Mouse (Mus musculus) lung, adult 18-20 months (tissue): ENCODE data around the gene Ap5z1.
A peak's percentile ranks its signal among the peaks of the same experiment; 100 is the strongest.

ENCODE experiments used
- DNase-seq, 2 experiments: peaks; one replicate each; pipeline ENCODE4 v3.0.0; 2022; ENCODE audit warnings: mixed read lengths in 2 of 2

Gene Ap5z1

DNA sequence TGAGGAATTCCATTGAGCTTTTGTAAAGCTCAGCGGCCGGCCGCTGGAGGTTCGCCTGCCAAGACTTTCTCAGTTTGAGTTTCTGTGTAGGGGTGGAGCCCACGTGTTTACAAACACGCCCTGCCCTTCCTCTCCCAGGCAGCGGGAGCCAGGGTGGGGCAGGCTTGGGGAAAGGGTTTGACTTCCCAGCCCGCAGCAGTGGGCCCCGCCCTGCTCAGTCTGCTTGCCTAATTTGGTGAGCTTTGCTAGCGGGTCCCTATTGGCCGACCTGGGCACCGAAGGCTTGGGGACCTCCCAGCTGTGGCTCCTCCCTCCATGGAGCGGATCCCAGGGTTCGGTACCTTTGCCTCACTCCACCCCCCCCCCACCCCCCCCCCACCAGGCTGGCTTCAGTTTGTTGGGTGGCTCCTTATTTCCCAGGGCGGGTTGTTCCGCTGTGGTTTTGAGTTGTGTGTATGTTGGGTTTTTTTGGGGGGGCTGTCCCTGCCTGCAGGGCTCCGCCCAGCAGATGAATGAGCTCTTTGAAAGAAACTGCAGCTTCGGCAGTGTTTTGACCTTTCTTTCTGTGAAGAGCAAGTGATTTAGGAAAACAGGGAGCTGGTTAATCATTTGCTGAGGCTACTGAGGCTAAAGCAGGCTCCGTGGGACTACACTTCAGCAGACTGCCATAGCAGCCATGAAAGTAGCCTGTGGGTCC lies 23.1 kb upstream of the Ap5z1 start:
- DNase-seq = peak; percentile 99 to 100

DNA sequence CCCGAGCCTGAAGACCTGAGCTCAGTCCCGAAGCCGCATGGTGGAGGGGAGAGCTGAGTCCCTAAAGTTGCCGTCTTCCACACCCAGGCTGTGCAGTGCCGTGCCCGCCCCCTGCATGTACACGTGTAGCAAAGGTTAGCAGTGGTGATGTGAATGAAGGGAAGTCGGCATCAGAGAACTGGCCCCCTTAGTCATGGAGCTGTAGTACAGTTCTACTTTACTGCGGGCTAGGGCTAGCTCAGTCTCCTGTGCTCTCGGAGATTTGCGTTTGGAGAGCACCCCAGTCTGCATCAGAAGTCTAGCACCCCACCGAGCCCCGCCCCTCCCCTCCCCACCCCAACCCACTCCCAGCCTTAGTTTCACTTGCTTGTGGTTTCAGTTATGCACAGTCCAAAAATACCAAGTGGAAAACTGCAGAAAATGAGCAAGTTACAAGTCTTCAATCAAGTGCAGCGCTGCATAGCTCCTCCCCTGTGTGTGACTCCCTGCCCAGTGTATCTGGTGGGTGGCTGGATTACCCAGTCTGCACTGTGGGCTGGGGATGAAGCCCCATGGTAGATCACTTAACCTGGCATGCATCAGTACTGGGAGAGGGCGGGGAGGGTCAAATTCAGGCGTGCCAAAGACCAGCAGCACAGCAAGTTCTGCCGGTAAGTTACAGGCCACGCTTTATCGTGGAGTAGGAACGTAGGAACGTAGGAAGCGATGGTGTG lies 22.3 kb upstream of the Ap5z1 start:
- no peak for DNase-seq

DNA sequence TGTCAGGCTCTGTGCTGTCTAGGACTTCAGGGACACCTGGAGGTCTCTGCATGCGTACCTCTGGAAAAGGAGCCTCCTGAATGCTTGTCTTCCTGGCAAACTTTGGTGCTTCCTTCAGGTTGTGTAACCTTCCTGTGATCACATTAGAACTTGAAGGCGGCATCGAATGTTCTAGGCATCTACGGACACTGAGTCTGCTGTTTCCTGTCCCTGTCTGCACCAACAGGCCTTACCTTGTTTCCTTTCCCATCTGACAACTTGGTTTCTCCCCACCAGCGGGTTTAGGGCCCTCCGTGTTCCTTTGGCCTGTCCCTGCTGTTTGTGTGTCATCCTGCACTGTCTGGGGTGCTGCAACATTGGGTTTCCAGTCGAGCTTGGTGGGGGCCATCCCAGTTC lies 21.7 kb upstream of the Ap5z1 start:
- DNase-seq = no peak

GRCm38 (mm10) chr5:142443514-142443913 lies 20.2 kb upstream of the Ap5z1 start:
- DNase-seq = peak in 1 of 2 experiments; percentile 34

DNA sequence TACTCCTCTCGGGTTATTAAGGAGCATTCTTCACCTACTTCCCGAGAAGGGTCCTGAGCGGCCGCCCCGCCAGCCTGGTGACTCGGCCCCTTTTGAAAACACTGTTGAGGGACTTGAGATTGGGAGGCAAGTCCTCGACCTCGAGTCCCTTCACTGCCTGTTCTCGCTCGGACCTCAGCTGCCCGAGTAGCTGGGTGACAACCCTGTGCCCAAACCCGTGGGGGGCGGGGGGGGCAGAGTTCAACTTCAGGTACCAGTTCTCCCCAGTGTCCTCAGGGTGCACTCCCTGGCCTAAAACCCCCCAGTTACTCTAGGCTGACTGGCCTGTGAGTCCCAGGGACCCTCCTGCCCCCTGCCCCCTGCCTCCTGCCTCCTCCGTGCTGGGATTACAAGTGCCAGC lies 19.8 kb upstream of the Ap5z1 start:
- no peak for DNase-seq

- peak in 1 of 2 experiments; percentile 57 for DNase-seq
Observed at GRCm38 (mm10) chr5:142444791-142445531, 18.8 kb upstream of the Ap5z1 start.

DNA sequence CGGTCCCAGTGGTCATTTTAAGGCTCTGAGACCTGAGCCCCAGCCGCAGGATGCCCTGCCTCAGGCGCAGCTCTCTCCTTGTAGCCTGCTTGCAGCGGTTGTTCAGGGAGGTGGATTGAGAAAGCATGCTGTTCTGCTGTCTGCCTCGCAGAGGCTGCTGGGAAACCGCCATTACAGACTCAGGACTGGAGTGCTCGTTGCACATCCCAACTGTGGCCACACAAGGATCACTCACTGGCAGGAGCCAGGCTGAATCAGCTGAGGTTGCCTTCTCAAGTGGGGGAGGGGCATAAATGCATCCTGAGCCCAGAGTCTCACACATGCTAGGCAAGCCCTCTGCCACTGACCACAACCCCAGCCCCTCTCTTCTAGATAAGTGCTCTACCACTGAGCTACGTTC lies 18.0 kb upstream of the Ap5z1 start:
- DNase-seq = no peak

GRCm38 (mm10) chr5:142448076-142448475 lies 15.7 kb upstream of the Ap5z1 start:
- peak; percentile 85 to 90 for DNase-seq

- DNase-seq = no peak
Observed at GRCm38 (mm10) chr5:142448623-142449022, 15.1 kb upstream of the Ap5z1 start.

GRCm38 (mm10) chr5:142450846-142451245 lies 12.9 kb upstream of the Ap5z1 start:
- no peak for DNase-seq

- DNase-seq = no peak
Observed at GRCm38 (mm10) chr5:142451759-142452158, 12.0 kb upstream of the Ap5z1 start.

DNA sequence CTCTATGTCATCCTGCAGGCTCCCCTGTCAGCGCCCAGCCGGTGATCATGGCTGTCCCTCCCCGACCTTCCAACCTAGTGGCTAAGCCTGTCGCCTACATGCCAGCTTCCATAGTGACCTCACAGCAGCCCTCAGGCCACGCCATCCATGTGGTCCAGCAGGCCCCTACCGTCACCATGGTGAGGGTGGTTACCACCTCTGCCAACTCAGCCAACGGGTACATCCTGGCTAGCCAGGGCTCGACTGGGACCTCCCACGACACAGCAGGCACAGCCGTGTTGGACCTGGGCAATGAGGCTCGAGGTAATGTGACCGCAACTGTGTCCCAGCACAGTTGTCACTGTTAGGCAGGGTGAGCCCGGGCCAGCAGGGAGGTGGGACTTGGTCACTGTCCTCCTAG lies 10.0 kb upstream of the Ap5z1 start:
- DNase-seq = no peak

- DNase-seq = no peak
Observed at GRCm38 (mm10) chr5:142456318-142456717, 7.4 kb upstream of the Ap5z1 start.

- DNase-seq = no peak
Observed at GRCm38 (mm10) chr5:142457345-142457744, 6.4 kb upstream of the Ap5z1 start.

- no peak for DNase-seq
Observed at GRCm38 (mm10) chr5:142458791-142459557, 4.8 kb upstream of the Ap5z1 start.

- no peak for DNase-seq
Observed at GRCm38 (mm10) chr5:142459834-142460233, 3.9 kb upstream of the Ap5z1 start.

DNA sequence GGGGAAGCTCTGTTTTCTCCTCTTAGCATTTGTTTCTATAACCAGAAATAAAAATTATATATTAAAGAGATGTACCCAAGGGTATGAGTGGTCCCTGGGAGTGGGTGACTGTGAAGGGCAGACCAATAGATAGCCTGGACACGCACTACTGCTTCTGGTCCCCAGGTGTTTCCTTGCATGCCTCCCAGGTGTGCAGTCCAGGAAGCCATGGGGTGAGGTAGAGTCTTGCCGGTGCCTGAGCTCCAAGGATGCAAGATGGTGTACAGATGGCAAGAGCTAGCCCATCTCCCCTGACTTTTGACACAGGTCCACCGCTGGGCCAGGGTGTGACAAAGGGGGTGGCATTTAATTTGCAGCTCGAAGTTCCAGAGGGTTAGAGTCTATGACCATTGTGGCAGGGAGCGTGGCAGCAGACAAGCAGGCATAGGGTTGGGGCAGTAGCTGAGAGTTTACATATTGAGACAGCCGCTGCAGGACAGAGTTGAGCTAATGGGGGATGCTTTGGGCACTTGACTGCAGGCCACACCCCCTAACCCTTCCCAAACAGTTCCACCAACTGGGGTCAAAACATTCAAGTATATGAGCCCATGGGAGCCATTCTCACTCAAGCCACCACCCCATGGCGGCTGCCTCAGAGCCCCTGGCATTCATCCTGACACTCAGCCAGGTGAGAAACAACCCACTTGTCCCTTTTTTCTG lies 1.7 kb upstream of the Ap5z1 start:
- DNase-seq = no peak

DNA sequence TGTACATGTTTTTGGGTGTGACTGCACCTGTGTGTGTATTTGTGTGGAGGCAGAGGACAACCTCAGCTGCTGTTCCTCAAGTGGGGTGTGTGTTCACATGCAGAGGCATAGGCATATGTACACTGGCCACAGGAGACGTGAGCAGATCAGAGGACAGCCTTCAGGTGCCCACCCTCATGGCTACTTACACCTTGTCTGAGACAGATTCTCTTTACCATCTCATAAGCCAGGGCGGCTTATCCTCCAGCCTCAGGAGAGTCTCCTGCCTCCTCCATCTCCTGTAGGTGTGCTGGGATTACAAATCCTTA lies 1.1 kb upstream of the Ap5z1 start:
- no peak for DNase-seq

DNA sequence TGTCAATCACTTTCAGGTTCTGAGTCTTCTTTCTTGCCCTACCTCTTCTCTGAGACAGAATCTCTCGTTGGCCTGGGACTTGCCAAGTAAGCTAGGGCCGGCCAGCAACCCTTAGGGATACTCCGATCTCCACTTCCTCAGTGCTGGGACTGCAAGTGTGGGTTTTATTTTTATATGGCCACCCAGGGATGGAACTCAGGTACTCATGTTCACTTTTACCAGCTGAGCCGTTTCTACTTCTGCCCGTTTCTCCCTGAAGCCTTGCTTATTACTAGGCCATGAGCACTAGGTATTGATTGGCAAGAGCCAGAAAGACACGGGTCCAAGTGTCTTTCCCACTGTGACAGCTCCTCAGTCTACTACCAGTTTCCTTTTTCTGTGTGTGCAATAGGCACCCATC lies 733 bp upstream of the Ap5z1 start:
- no peak for DNase-seq

GRCm38 (mm10) chr5:142468375-142468774 lies 4.6 kb downstream of the Ap5z1 start:
- DNase-seq = no peak

- no peak for DNase-seq
Observed at GRCm38 (mm10) chr5:142469796-142470195, 6.1 kb downstream of the Ap5z1 start.

DNA sequence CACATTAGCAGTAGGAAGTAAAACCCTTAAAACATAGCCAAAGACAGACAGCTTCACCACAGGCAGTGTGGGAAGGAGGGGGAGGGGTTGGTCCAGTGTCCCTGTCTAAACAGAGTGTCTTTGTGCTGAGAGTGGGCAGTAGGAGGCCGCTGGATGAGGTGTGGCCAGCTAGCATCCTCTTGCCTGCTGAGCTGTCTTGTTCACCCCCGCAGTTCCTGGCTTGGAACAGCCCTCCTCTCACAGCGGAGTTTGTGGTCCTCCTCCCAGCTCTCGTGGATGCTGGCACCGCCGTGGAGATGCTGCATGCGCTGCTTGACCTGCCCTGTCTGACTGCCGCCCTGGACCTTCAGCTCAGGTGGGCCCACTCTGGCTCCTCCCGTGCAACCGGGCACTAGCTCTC lies 10.0 kb downstream of the Ap5z1 start:
- no peak for DNase-seq

DNA sequence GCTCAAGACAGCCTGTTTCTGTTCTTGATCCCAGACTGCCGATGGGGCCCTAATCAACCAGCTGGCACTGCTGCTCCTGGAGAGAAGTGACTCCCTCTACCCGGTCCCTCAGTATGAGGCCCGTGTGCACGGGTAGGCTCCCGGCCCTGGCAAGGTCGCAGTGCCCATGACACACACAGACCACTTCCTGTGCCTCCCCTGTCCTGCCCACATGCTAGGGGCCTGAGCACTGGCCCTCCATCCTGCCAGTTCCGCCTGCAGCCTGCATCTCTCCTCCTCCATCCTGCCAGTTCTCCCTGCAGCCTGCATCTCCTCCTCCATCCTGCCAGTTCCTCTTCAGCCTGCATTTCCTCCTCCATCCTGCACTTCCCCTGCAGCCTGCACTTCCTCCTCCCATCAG lies 11.9 kb downstream of the Ap5z1 start:
- no peak for DNase-seq
